Mouse (Mus musculus) limb, embryonic 14.5 days (tissue): ENCODE measurements around the gene Gm10912. TPM values are rescaled to one million over a fixed set of nuclear protein-coding genes. Genes with fewer than 3 reads are reported as not detected.
"Not testable (repeated sequence)": the region's sequence is repeated elsewhere in the genome, so short reads cannot be mapped to it uniquely, and the experiment has no call there.

ENCODE experiments used
- ATAC-seq: fragments of 200-750 bp; cut with Nextera tagmentation; 2 replicates; pipeline ENCODE4 v1.8.0; 2017; ENCODE audit warnings: low read depth, moderate number of reproducible peaks, moderate TSS enrichment; ENCODE audit not compliant: low FRiP score
- DNase-seq: peaks from one replicate; pipeline ENCODE4 v3.0.0-alpha.2; 2015; ENCODE audit warnings: low spot score
- H3K27ac ChIP-seq: fragments of 300-500 bp; sonication (generic); replicated peaks from 2 replicates; pipeline ENCODE4 v1.5.1; 2014; ENCODE audit warnings: low read depth, mild to moderate bottlenecking, low read length, moderate library complexity, mixed read lengths
- H3K27me3 ChIP-seq: fragments of 300-500 bp; sonication (generic); 2 replicates; pipeline ENCODE4 v1.6.1; 2014; ENCODE audit warnings: low read length, mixed read lengths; ENCODE audit not compliant: control insufficient read depth, insufficient read depth
- H3K36me3 ChIP-seq: fragments of 300-500 bp; sonication (generic); 2 replicates; pipeline ENCODE4 v1.6.1; 2014; ENCODE audit warnings: mild to moderate bottlenecking, low read length, moderate library complexity, mixed read lengths; ENCODE audit not compliant: control insufficient read depth, insufficient read depth
- H3K4me1 ChIP-seq: fragments of 300-500 bp; sonication (generic); 2 replicates; pipeline ENCODE4 v1.6.1; 2014; ENCODE audit warnings: antibody characterized with exemption, low read length, mixed read lengths; ENCODE audit not compliant: control insufficient read depth, insufficient read depth
- H3K4me2 ChIP-seq: fragments of 300-500 bp; sonication (generic); replicated peaks from 2 replicates; pipeline ENCODE4 v1.6.1; 2014; ENCODE audit warnings: low read depth, mild to moderate bottlenecking, low read length, moderate library complexity; ENCODE audit not compliant: severe bottlenecking
- H3K4me3 ChIP-seq: fragments of 300-500 bp; sonication (generic); replicated peaks from 2 replicates; pipeline ENCODE4 v1.5.1; 2014; ENCODE audit warnings: low read length
- H3K9ac ChIP-seq: fragments of 300-500 bp; sonication (generic); 2 replicates; pipeline ENCODE4 v1.6.1; 2014; ENCODE audit warnings: mild to moderate bottlenecking, low read depth, low read length, moderate library complexity; ENCODE audit not compliant: severe bottlenecking
- H3K9me3 ChIP-seq: fragments of 300-500 bp; sonication (generic); 2 replicates; pipeline ENCODE4 v1.6.1; 2016; ENCODE audit warnings: low read length; ENCODE audit not compliant: control insufficient read depth
- POLR2A ChIP-seq: fragments of 200-500 bp; IDR thresholded peaks from 2 replicates; pipeline ENCODE4 v1.8.0; 2012; ENCODE audit warnings: inconsistent platforms, mild to moderate bottlenecking, moderate library complexity, borderline replicate concordance; ENCODE audit not compliant: insufficient read depth, insufficient read length; ENCODE audit errors: extremely low read depth
- WGBS: fragments of 180-500 bp; shearing (Covaris S2); extraction: QIAGEN DNeasy Blood & Tissue Kit; methylation state at CpG from one replicate; pipeline ENCODE4 v1.1.7; 2014; 5-methylcytosine and 5-hydroxymethylcytosine counted together
- polyA plus RNA-seq, 2 experiments: library from polyadenylated mRNA; depleted of rRNA in 1 of 2; stranded (reverse) in 1 of 2; unstranded in 1 of 2; fragments of >200 nt; fragmentation: Nextera tagmentation in 1 of 2; extraction: Ambion mirVana in 1 of 2; gene quantifications; 2 replicates each; pipeline versions ENCODE4 v1.2.1 to v1.2.3; 2012 to 2014

Gene Gm10912
- polyA plus RNA-seq, 2 experiments = 0.04 TPM; not detected in 1

- H3K36me3 ChIP-seq = no peaks in the 10 kb centered on the region
- H3K9ac ChIP-seq = no peak overlapping the region
- no peaks in the 10 kb centered on the region for H3K27me3 ChIP-seq
- H3K4me1 ChIP-seq = peaks cover 4% of the 10 kb centered on the region; the same call in 1 of the 2 replicates
- DNase-seq (no peak), ATAC-seq (no peak)
- 84% methylated on average over 2 of the region's 2 CpGs for WGBS
- H3K4me2 ChIP-seq = no peak overlapping the region
- H3K9me3 ChIP-seq = no peaks in the 10 kb centered on the region
- no peak overlapping the region for H3K27ac ChIP-seq
- no peak overlapping the region for H3K4me3 ChIP-seq
- TF ChIP-seq POLR2A = no peak
These were observed 27.7 kb downstream of the Gm10912 start for GRCm38 (mm10) chr2:104093305-104093704.

- DNase-seq = peak; percentile 87
These were observed 30.2 kb downstream of the Gm10912 start, which contains the start of gene Cd59a for GRCm38 (mm10) chr2:104095741-104096213. Gene Cd59a (plus strand): TSS chr2:104095801.

GRCm38 (mm10) chr2:104096256-104096655, 30.6 kb downstream of the Gm10912 start:
- Histone ChIP-seq H3K4me1 (peaks cover 4% of the 10 kb centered on the region; the same call in 1 of the 2 replicates), H3K36me3 (no peaks in the 10 kb centered on the region), H3K9me3 (no peaks in the 10 kb centered on the region), H3K4me3 (peak overlapping the region; percentile 44), H3K4me2 (peak overlapping the region; percentile 67), H3K9ac (peak overlapping the region; percentile 59), H3K27ac (0 out of 2 replicates have a peak overlapping the region, but pooled peaks have one; percentile 33), H3K27me3 (no peaks in the 10 kb centered on the region)
- 42% methylated on average over 10 of the region's 10 CpGs for WGBS
- no peak for TF ChIP-seq POLR2A
- ATAC-seq (no peak), DNase-seq (no peak)

More at GRCm38 (mm10) chr2:104095741-104096213, 30.2 kb downstream of the Gm10912 start, which contains the start of gene Cd59a:
- no peaks in the 10 kb centered on the region for H3K9me3 ChIP-seq
- peak; percentile 87 for ATAC-seq
- peak within 1 kb of the TSS; percentile 44 for H3K4me3 ChIP-seq
- 10% methylated on average over 15 of the region's 15 CpGs for WGBS
- peaks cover 4% of the 10 kb centered on the region; the same call in 1 of the 2 replicates for H3K4me1 ChIP-seq
- no peaks in the 10 kb centered on the region for H3K36me3 ChIP-seq
- 0 out of 2 replicates have a peak within 1 kb of the TSS, but pooled peaks have one; percentile 33 for H3K27ac ChIP-seq
- H3K4me2 ChIP-seq = peak within 1 kb of the TSS; percentile 67
- peak within 1 kb of the TSS; percentile 59 for H3K9ac ChIP-seq
- TF ChIP-seq POLR2A = no peak
- no peaks in the 10 kb centered on the region for H3K27me3 ChIP-seq

GRCm38 (mm10) chr2:104096796-104097195, 31.2 kb downstream of the Gm10912 start:
- not testable (repeated sequence) for ATAC-seq

GRCm38 (mm10) chr2:104097396-104097795, 31.8 kb downstream of the Gm10912 start:
- ATAC-seq, H3K27ac ChIP-seq, H3K9me3 ChIP-seq, H3K4me3 ChIP-seq, DNase-seq, H3K4me2 ChIP-seq, H3K4me1 ChIP-seq, H3K27me3 ChIP-seq, H3K9ac ChIP-seq, H3K36me3 ChIP-seq: not testable (repeated sequence)
- 94% methylated on average over 4 of the region's 4 CpGs for WGBS

More at GRCm38 (mm10) chr2:104096796-104097195, 31.2 kb downstream of the Gm10912 start:
- H3K9me3 ChIP-seq, H3K4me3 ChIP-seq, H3K36me3 ChIP-seq, H3K27ac ChIP-seq, H3K27me3 ChIP-seq, H3K9ac ChIP-seq, H3K4me1 ChIP-seq, H3K4me2 ChIP-seq, DNase-seq: not testable (repeated sequence)
- 84% methylated on average over 1 of the region's 1 CpGs for WGBS
